Mouse (Mus musculus): ENCODE measurements around the gene Rec8.

- TF ChIP-seq POLR2A (IDR thresholded peaks at IDR 0.05; ENCODE audit: insufficient read length, low read depth) (no peak), TCF3 (IDR thresholded peaks at IDR 0.05; ENCODE audit: insufficient read length, low read depth) (no peak), MAX (IDR thresholded peaks at IDR 0.05; ENCODE audit: low read depth) (no peak), POLR2AphosphoS2 (IDR thresholded peaks at IDR 0.05; ENCODE audit: insufficient read length, low read depth) (no peak), MYOD1 (IDR thresholded peaks at IDR 0.05; ENCODE audit: control insufficient read depth in 1 of 3, insufficient read length in 2 of 3, low read depth in 2 of 3) (no peak), E2F4 (IDR thresholded peaks at IDR 0.05; ENCODE audit: insufficient read depth) (no peak), REST (IDR thresholded peaks at IDR 0.05; ENCODE audit: insufficient read depth, insufficient read length) (no peak), CEBPB (IDR thresholded peaks at IDR 0.05; ENCODE audit: insufficient read depth, poor library complexity, severe bottlenecking) (no peak), SRF (IDR thresholded peaks at IDR 0.05; ENCODE audit: control insufficient read depth, insufficient read length, low read depth) (no peak), MYOG (IDR thresholded peaks at IDR 0.05; ENCODE audit: control insufficient read depth in 1 of 3, insufficient read depth in 1 of 3, insufficient read length in 2 of 3, low read depth in 2 of 3) (no peak)
These were observed 4.5 kb upstream of the Rec8 start for GRCm38 (mm10) chr14:55613346-55613745.
